Mouse (Mus musculus): ENCODE data around the gene Neb. TPM values are rescaled to one million over a fixed set of nuclear protein-coding genes. Genes with fewer than 3 reads are reported as not detected.

Gene Neb
- polyA plus RNA-seq, 1 experiment: 60.8 TPM

- no peaks in the 10 kb centered on the region for H3K79me2 ChIP-seq (ENCODE audit: control insufficient read depth, insufficient read depth)
- TF ChIP-seq SRF (IDR thresholded peaks at IDR 0.05; ENCODE audit: control insufficient read depth, insufficient read length, low read depth) (no peak), MYOG (IDR thresholded peaks at IDR 0.05; ENCODE audit: control insufficient read depth in 1 of 3, insufficient read depth in 1 of 3, insufficient read length in 2 of 3, low read depth in 2 of 3) (peak in 1 of 3 experiments; percentile 82)
- no peaks in the 10 kb centered on the region for H3K27me3 ChIP-seq (ENCODE audit: control insufficient read depth, insufficient read depth, insufficient read length)
- H3ac ChIP-seq (ENCODE audit: control insufficient read depth, insufficient read length): no peak overlapping the region
- H3K4me2 ChIP-seq (ENCODE audit: low read depth): no peak overlapping the region
- H3K4me3 ChIP-seq: no peak overlapping the region
- no peaks in the 10 kb centered on the region for H3K36me3 ChIP-seq (ENCODE audit: control insufficient read depth, insufficient read depth)
Measured at GRCm38 (mm10) chr2:52372480-52372879, 5.8 kb downstream of the Neb start.

GRCm38 (mm10) chr2:52372080-52372479, 6.2 kb downstream of the Neb start:
- Histone ChIP-seq H3K4me3 (no peak overlapping the region), H3K79me2 (ENCODE audit: control insufficient read depth, insufficient read depth) (no peaks in the 10 kb centered on the region), H3K27me3 (ENCODE audit: control insufficient read depth, insufficient read depth, insufficient read length) (no peaks in the 10 kb centered on the region), H3K4me2 (ENCODE audit: low read depth) (peak overlapping the region; percentile 36), H3K36me3 (ENCODE audit: control insufficient read depth, insufficient read depth) (no peaks in the 10 kb centered on the region), H3ac (ENCODE audit: control insufficient read depth, insufficient read length) (no peak overlapping the region)
- TF ChIP-seq TCF12 (IDR thresholded peaks at IDR 0.05; ENCODE audit: insufficient read depth, poor library complexity, severe bottlenecking): no peak
- TF ChIP-seq POLR2AphosphoS2 (IDR thresholded peaks at IDR 0.05; ENCODE audit: insufficient read length, low read depth): no peak
- no peak for TF ChIP-seq MYOG (IDR thresholded peaks at IDR 0.05; ENCODE audit: control insufficient read depth in 1 of 3, insufficient read depth in 1 of 3, insufficient read length in 2 of 3, low read depth in 2 of 3)
- TF ChIP-seq E2F4 (IDR thresholded peaks at IDR 0.05; ENCODE audit: insufficient read depth): no peak
- no peak for TF ChIP-seq MYOD1 (IDR thresholded peaks at IDR 0.05; ENCODE audit: control insufficient read depth in 1 of 3, insufficient read length in 2 of 3, low read depth in 2 of 3)
- no peak for TF ChIP-seq POLR2A (IDR thresholded peaks at IDR 0.05; ENCODE audit: insufficient read length, low read depth)
- no peak for TF ChIP-seq USF1 (IDR thresholded peaks at IDR 0.05; ENCODE audit: low read depth)
- TF ChIP-seq TCF3 (IDR thresholded peaks at IDR 0.05; ENCODE audit: insufficient read length, low read depth): no peak
- TF ChIP-seq REST (IDR thresholded peaks at IDR 0.05; ENCODE audit: insufficient read depth, insufficient read length): no peak
- no peak for TF ChIP-seq SRF (IDR thresholded peaks at IDR 0.05; ENCODE audit: control insufficient read depth, insufficient read length, low read depth)
- TF ChIP-seq MAX (IDR thresholded peaks at IDR 0.05; ENCODE audit: low read depth): no peak
- TF ChIP-seq CEBPB (IDR thresholded peaks at IDR 0.05; ENCODE audit: insufficient read depth, poor library complexity, severe bottlenecking): no peak

GRCm38 (mm10) chr2:52371066-52371465, 7.2 kb downstream of the Neb start:
- H3ac ChIP-seq (ENCODE audit: control insufficient read depth, insufficient read length): no peak overlapping the region
- H3K79me2 ChIP-seq (ENCODE audit: control insufficient read depth, insufficient read depth): no peaks in the 10 kb centered on the region
- TF ChIP-seq E2F4 (IDR thresholded peaks at IDR 0.05; ENCODE audit: insufficient read depth) (no peak), CEBPB (IDR thresholded peaks at IDR 0.05; ENCODE audit: insufficient read depth, poor library complexity, severe bottlenecking) (no peak), MYOD1 (IDR thresholded peaks at IDR 0.05; ENCODE audit: control insufficient read depth in 1 of 3, insufficient read length in 2 of 3, low read depth in 2 of 3) (no peak), REST (IDR thresholded peaks at IDR 0.05; ENCODE audit: insufficient read depth, insufficient read length) (no peak), MYOG (IDR thresholded peaks at IDR 0.05; ENCODE audit: control insufficient read depth in 1 of 3, insufficient read depth in 1 of 3, insufficient read length in 2 of 3, low read depth in 2 of 3) (no peak), TCF12 (IDR thresholded peaks at IDR 0.05; ENCODE audit: insufficient read depth, poor library complexity, severe bottlenecking) (no peak), MAX (IDR thresholded peaks at IDR 0.05; ENCODE audit: low read depth) (no peak), TCF3 (IDR thresholded peaks at IDR 0.05; ENCODE audit: insufficient read length, low read depth) (no peak), POLR2A (IDR thresholded peaks at IDR 0.05; ENCODE audit: insufficient read length, low read depth) (no peak), POLR2AphosphoS2 (IDR thresholded peaks at IDR 0.05; ENCODE audit: insufficient read length, low read depth) (no peak), USF1 (IDR thresholded peaks at IDR 0.05; ENCODE audit: low read depth) (no peak), SRF (IDR thresholded peaks at IDR 0.05; ENCODE audit: control insufficient read depth, insufficient read length, low read depth) (no peak)
- H3K27me3 ChIP-seq (ENCODE audit: control insufficient read depth, insufficient read depth, insufficient read length): no peaks in the 10 kb centered on the region
- peak overlapping the region; percentile 25 for H3K4me2 ChIP-seq (ENCODE audit: low read depth)
- no peak overlapping the region for H3K4me3 ChIP-seq
- no peaks in the 10 kb centered on the region for H3K36me3 ChIP-seq (ENCODE audit: control insufficient read depth, insufficient read depth)

GRCm38 (mm10) chr2:52369622-52370021, 8.7 kb downstream of the Neb start:
- H3K27me3 ChIP-seq (ENCODE audit: control insufficient read depth, insufficient read depth, insufficient read length): no peaks in the 10 kb centered on the region
- H3K79me2 ChIP-seq (ENCODE audit: control insufficient read depth, insufficient read depth): no peaks in the 10 kb centered on the region
- no peak overlapping the region for H3ac ChIP-seq (ENCODE audit: control insufficient read depth, insufficient read length)
- TF ChIP-seq REST (IDR thresholded peaks at IDR 0.05; ENCODE audit: insufficient read depth, insufficient read length) (no peak), MYOG (IDR thresholded peaks at IDR 0.05; ENCODE audit: control insufficient read depth in 1 of 3, insufficient read depth in 1 of 3, insufficient read length in 2 of 3, low read depth in 2 of 3) (no peak), POLR2A (IDR thresholded peaks at IDR 0.05; ENCODE audit: insufficient read length, low read depth) (no peak), MYOD1 (IDR thresholded peaks at IDR 0.05; ENCODE audit: control insufficient read depth in 1 of 3, insufficient read length in 2 of 3, low read depth in 2 of 3) (no peak), TCF12 (IDR thresholded peaks at IDR 0.05; ENCODE audit: insufficient read depth, poor library complexity, severe bottlenecking) (no peak), CEBPB (IDR thresholded peaks at IDR 0.05; ENCODE audit: insufficient read depth, poor library complexity, severe bottlenecking) (no peak), USF1 (IDR thresholded peaks at IDR 0.05; ENCODE audit: low read depth) (no peak), MAX (IDR thresholded peaks at IDR 0.05; ENCODE audit: low read depth) (no peak), SRF (IDR thresholded peaks at IDR 0.05; ENCODE audit: control insufficient read depth, insufficient read length, low read depth) (no peak), E2F4 (IDR thresholded peaks at IDR 0.05; ENCODE audit: insufficient read depth) (no peak), TCF3 (IDR thresholded peaks at IDR 0.05; ENCODE audit: insufficient read length, low read depth) (no peak), POLR2AphosphoS2 (IDR thresholded peaks at IDR 0.05; ENCODE audit: insufficient read length, low read depth) (no peak)
- H3K4me2 ChIP-seq (ENCODE audit: low read depth): no peak overlapping the region
- H3K4me3 ChIP-seq: no peak overlapping the region
- no peaks in the 10 kb centered on the region for H3K36me3 ChIP-seq (ENCODE audit: control insufficient read depth, insufficient read depth)

- Histone ChIP-seq H3K36me3 (ENCODE audit: control insufficient read depth, insufficient read depth) (no peaks in the 10 kb centered on the region), H3K79me2 (ENCODE audit: control insufficient read depth, insufficient read depth) (no peaks in the 10 kb centered on the region), H3K4me3 (no peak overlapping the region), H3ac (ENCODE audit: control insufficient read depth, insufficient read length) (no peak overlapping the region), H3K27me3 (ENCODE audit: control insufficient read depth, insufficient read depth, insufficient read length) (no peaks in the 10 kb centered on the region), H3K4me2 (ENCODE audit: low read depth) (no peak overlapping the region)
- TF ChIP-seq MYOG (IDR thresholded peaks at IDR 0.05; ENCODE audit: control insufficient read depth in 1 of 3, insufficient read depth in 1 of 3, insufficient read length in 2 of 3, low read depth in 2 of 3) (peak; percentile 81 to 95 (median 85)), USF1 (IDR thresholded peaks at IDR 0.05; ENCODE audit: low read depth) (no peak), REST (IDR thresholded peaks at IDR 0.05; ENCODE audit: insufficient read depth, insufficient read length) (no peak), POLR2A (IDR thresholded peaks at IDR 0.05; ENCODE audit: insufficient read length, low read depth) (no peak), MAX (IDR thresholded peaks at IDR 0.05; ENCODE audit: low read depth) (no peak), TCF12 (IDR thresholded peaks at IDR 0.05; ENCODE audit: insufficient read depth, poor library complexity, severe bottlenecking) (peak; percentile 41), MYOD1 (IDR thresholded peaks at IDR 0.05; ENCODE audit: control insufficient read depth in 1 of 3, insufficient read length in 2 of 3, low read depth in 2 of 3) (peak in 2 of 3 experiments; percentile 67 to 89)
Measured at GRCm38 (mm10) chr2:52367665-52368064, 10.6 kb downstream of the Neb start.
